Mouse (Mus musculus) cerebellum, postnatal 4 days (tissue): ENCODE data around the gene Cdk20.
"Not testable (repeated sequence)": the region's sequence is repeated elsewhere in the genome, so short reads cannot be mapped to it uniquely, and the experiment has no call there.

ENCODE experiments used
- DNase-seq, 2 experiments: peaks; one replicate each; pipeline ENCODE4 v3.0.0; 2022; ENCODE audit warnings: low spot score in 2 of 2, mixed read lengths in 1 of 2

The Cdk20 gene

DNA sequence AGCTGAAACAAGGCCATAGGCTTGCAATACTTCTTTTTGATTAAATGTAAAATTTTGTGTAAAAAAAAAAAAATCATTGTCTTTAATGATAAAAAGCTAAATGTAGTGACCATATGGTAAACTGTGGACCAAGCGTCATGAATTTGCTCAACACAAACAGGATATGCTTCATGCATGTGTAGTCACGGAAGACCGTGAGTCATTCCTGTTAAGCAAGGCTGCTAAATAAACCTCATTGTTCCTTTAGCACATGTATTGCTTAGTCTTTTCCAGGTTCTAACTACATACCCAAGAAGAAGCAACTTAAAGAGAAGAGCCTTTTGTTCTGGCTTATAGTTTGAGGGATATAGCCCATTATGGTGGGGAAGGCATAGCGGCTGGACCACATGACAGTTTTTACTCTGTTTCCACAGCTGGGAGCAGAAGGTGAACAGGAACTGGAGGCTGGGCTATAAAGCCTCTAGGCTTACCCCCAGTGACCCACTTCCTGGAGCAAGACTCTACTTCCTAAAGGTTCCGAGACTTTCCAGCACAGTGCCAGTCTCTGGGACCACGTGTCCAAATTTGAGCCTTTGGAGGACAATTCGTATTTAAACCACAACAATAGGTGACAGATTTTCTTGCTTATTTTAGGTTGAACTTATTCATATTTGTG is 10.0 kb upstream of the Cdk20 start:
- no peak for DNase-seq

DNA sequence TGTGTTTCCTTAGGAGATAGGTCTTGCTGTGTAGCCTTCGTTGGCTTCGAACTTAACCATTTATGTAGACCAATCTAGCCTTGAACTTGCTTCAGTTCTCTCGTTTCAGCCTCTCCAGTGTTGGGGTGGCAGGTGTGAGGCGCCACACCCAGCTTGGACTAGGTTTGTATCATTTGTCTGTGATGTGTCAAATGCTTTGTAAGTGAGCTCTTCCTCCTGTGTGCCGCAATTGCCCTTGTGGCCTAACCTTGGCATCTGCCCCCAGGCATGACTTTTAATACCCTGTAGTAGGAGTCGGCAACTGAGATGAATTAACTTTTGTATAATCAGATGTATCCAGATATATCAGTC is 9.5 kb upstream of the Cdk20 start:
- DNase-seq, result no peak

DNA sequence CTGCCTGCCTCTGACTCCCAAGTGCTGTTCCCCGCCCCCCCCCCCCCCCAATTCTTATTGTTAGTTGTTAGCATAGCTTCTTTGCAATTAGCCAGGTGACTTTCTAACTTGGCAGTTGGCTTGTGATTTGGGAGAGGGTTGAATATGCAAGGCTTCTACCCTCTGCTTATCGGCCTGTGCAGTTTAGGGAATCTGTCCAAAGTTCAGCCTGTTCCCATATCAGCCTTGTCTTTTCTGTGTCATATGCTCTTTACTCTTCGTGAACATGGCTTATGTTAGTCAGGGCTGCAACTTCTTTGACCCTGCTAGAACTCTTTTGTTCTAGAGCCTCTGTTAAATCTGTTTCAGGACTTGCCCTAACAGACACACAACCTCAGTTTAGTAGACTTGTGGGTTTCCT is 7.8 kb upstream of the Cdk20 start:
- DNase-seq, result no peak

DNA sequence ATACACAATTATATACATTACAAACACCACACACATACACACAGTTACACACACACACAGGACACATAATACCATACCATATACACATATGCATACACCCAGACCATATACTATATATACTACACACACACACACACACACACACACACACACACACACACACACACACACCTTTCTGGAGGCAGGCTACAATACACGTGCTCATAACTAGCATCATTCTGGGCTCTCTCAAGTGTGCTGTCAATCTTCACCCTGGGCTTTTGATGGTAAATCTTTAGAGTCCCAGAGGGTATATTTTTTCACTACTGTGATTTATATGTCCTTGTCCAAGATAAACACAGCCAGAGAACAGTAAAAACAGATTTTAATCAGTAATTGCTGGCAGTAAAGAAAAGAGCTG is 6.8 kb upstream of the Cdk20 start:
- no peak for DNase-seq

DNA sequence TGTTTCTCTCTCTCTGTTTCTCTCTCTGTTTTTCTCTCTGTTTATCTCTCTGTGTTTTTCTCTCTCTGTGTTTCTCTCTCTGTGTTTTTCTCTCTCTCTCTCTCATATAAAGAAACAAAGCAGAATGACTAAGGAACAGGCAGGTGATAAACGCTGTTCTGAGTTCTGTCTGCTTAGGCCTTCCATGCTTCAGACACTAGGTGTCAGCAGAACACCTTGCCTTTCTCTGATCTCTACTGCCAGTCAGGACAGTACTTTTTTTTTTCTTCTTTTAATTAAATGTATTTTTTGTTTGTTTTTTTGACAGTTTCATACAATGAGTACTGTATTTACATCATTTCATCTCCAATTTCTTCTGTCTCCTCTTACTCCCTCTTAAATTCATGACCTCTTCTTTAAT is 2.8 kb upstream of the Cdk20 start:
- no peak for DNase-seq

DNA sequence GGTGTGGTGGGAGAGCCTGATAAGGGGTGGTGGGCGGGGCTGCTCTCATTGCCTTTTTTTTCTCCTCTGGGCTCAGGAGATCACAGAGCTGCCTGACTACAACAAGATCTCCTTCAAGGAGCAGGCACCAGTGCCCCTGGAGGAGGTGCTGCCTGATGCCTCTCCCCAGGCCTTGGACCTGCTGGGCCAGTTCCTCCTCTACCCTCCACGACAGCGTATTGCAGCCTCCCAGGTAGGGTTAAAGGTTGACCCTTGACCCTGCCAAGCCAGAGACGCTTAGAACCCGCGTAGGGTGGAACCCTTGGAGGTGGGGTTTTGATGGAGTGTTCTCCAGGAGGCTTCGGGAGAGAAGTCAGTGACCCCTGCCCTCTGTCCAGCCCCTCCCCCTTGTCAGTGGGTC is 5.7 kb downstream of the Cdk20 start:
- DNase-seq, result no peak

DNA sequence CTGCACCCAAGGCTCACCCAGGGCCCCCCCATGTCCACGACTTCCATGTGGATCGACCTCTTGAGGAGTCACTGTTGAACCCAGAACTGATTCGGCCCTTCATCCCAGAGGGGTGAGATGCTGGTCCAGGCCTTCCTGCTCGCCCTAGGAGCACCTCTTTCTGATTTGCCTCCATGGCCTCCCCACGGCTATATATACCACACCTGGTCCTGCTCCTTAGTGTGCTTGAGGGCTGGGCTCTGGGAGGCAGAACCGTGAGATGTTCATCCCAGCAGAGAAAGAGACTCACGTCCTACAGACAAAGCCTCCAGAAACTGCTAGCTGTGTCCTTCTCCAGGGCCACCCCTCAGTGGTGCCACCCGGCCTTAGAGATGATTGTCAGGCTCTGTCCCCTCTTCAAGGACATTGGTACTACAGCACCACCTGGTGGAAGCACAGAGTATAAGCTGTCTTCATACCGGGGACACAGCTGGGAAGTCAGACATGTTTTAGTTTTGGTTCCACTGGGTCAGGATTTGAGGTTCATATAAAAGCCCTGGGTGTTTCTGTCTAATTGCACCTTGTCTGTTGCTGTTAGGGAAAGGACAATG is 6.8 kb downstream of the Cdk20 start:
- DNase-seq, result peak; percentile 34 to 70

DNA sequence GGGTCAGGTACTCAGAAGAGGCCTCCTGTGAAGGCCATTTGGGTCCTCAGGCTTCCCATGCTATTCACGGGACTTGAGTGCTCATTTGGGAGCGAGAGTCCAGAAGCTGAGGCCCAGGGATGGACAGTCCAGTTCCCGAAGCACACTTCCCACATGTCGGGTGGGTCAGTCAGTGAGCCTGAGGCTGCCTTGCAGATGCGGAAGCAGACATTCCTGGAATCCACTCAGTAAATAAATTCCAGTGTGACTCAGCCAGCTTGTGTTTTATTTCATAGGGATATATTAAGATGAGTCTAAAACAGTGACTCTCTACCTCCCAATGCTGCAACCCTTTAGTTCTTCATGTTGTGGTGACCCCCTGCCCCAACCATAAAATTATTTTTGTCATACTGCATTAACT is 7.4 kb downstream of the Cdk20 start:
- no peak for DNase-seq

DNA sequence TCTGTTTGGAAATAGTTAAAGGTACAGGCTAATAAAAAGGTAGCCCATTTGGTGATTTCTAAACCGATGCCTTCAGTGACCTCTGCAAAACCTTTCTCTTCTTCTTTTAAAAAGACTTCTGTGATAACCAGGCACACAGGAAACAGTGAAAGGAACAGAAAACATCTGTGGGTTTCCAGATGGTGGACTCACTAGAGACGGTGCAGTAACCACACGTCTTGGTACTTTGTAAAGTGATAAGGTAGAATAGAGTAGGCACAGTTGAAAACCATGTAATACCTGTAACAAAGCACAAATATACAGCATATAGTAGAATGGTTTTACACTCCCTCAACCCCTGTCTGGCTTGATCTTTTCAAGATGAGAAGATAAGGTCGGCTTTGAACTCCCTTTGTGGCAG is 8.5 kb downstream of the Cdk20 start:
- DNase-seq, result no peak

DNA sequence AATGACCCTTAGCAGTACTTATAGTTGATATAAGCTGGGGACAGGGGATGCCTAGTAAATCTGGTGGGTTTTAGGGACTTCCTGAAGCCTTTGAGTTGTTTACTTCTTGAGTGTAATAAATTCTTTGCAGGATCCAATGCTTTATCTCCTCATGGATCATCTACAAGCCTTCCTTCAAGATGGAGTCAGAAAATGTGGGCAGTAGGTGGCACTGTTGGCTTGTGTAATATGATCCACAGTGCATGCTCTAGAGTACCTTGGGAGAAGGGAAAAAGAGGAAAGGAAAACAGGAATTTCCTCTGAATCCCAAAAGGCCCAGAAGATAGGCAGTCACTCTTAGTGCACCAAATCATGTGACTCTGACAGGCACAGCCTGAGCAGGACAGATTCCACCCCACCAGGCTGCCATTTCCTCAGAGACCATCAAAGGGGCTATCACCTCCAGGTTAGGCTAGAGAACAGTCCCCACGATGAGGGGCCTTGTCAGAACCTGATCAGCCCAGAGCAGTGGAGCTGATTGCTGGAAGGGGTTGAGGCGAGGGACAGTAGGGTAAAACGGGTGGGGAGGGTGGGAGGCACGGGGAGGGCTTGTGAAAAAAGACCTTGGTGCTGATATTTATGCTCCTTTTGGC is 11.3 kb downstream of the Cdk20 start:
- DNase-seq, result peak in 1 of 2 experiments; percentile 63

DNA sequence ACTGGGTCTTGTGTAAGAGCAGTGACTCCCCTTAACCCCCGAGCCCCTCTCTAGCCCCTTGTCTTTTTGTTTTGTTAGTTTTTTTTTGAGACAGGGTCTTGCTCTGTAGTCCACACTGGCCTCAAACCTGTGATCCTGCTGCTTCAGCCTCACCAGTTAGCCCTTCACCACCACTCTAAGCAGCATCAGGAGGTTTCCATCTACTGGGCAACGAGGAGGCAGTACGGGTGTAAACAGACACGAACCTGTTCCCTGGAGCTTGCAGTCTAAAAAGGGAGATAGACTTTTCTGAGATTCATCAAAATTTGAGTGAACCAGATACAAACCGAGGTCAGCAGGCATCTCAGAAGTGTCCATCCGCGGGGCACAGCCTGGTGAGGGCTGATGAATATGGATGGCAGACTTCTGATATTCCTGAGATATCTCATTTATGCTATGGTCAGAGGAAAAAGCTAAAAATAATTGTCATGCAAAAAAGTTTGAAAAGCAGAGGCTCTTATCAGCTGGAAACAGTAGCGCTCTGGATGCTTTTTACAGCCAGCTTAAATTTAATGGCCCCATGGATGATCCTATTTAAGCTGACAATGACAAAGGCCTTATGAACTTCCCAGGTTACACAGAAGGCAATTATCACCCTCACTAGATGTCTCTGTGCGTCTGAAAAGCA is 13.3 kb downstream of the Cdk20 start:
- DNase-seq, result no peak

DNA sequence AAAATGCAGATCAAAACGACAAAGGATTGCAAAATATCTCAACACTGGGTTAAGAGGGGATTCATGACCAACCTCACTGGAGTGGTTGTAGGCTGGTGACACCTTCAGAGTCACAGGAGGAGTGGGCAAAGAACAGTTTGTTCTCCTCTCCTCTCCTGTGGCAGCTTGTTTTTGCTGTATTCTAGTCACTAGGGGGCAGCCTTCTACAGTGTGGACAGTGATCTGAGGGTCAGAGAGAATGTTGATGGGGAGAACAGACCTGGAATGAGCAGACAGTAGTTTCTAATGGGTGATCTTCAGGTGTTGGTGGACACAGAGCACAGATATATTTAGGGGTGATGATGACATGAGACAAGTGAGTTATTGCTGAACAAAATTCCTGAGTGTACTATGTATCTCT is 15.8 kb downstream of the Cdk20 start:
- DNase-seq, result no peak

DNA sequence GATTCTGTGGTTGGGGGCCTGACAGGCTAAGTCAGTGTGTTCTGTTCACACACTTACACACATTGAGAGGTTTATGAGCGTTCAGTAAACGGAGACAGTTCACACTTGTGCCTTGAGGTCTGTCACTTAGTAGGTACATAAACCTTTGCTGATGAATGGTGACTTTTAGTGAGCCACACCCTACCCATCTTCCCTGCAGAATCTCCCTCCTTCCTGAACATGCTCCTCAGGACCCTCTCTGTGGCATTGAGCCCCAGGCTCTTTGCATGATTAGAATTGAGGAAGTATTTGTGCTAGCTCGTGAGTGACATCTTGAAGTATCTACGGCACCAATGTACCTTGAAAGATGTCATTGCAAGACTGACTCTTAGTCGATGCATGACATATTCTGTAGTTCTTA is 16.6 kb downstream of the Cdk20 start:
- DNase-seq, result no peak

DNA sequence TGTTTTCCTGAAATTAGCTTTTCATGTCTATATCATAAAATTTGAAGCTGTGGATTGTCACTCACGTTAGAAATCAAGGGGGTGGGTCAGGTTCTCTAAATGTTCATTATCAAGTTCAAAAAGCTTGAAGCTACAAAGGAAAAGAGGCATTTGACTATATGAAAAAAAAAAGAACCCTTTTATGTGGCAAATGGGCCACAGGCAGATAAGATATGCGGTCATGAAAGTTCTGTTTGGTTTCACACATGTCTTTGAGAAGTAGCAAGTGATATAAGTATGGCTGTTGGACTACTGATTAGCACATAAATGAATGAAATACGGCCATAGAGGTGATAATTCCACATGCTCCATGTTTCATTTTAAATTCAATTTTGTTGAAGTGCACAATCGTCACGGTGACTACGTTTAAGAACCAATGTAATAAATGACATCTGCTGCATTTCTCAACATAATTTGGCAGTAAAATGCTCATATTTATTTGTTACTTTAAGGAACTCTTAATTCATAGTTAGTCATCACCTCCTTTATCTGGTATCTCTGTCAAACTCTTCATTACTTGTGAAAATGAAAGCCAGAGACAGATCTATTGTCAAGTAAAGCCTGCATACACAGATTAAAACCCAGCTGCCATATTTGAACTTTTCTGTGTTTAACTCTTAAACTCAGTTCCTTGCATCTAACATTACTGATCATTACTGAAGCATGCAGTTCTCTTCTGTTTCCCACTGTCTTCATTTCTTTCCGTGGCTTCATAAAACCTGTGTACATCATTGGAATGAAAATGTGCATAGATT is 18.1 kb downstream of the Cdk20 start:
- DNase-seq, result no peak

DNA sequence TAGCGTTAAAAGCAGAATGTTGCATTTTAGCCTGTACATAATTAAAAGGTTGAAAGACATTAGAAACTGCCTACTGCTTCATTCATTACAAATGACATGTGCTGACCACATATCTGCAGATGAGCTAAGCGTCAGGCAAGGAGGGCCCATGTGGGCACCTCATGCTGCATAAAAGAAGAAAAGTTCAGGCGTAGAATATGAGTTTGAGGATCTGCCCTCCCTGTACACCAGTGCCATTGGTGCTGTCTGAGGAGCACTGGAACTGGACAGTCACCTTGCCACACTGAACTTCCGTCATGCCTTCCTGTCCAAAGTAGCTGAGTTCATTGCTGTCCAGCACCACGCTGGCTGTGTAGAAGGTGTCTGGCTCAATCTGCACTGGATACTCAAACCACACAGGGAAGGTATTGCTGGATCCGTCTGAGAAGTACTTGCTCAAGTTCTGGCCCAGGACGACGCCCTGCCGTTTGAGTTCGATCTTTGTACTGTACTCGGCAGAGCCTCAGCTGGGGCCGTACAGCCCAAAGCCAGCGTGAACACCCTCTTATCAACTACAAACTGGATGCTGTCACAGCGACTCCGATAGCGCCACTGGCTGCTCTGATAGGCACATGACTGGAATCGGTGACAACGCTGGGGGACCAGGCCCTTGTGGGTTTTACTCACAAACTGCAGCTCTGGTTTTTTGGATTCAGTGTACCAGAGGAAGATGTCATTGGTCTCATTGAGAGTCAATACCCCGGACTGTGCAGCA is 25.3 kb downstream of the Cdk20 start:
- DNase-seq, result not testable (repeated sequence)

DNA sequence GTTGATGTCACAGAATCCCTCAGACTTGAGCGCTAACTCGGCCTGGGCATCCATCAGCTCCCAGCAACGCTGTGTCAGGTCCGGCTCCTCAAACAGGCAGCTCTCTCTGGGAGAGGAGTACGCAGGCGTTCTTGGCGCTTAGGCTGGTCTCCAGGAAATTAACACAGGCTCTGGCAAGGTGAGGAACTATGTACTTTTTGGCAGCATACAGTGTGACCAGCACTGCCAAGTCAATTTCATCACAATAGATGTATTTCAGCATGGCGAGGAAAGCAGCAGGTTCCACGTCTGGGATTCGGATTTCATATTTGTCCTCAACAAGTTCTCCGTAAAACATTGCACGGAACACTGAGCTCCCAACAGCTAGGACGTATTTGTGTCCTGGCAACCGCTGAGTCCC is 26.1 kb downstream of the Cdk20 start:
- no peak for DNase-seq

DNA sequence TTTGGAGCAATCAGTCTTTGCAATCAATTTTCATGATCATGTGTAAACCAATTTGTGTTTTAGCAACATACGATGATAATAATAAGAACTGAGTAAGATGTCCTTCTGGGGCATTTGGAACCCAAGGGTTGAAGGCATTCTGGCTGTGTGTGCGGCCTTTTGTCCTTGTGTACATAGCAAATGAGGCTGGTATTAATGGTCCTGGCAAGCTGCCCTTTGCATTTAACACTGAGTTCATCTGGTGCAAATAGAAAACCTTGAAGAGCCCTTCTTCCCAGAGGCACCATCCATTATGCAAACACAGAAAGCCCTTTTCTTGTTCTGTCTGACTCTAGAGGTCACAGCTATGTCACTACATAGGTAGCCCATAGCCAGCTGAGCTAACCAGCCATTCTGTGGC is 30.5 kb downstream of the Cdk20 start:
- no peak for DNase-seq

DNA sequence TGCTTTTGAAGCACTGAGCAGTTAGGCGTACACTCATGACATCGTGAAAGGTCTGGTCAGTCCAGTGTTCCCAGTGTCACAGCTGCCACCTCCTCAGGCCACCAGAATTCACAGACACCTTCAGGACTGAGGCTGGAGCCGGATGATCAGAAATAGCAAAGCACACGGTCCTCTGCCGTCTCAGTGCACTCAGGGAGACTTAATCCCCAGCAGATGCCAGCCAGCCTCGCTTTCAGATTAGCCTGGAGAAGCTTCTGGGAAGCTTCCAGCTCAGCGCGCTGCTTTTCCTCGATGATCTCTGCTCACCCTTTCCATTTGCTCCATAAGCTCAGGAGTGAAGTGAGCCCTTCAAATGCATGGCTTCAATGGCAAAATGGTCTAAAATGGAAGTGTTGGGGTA is 33.1 kb downstream of the Cdk20 start:
- DNase-seq, result peak in 1 of 2 experiments; percentile 52

DNA sequence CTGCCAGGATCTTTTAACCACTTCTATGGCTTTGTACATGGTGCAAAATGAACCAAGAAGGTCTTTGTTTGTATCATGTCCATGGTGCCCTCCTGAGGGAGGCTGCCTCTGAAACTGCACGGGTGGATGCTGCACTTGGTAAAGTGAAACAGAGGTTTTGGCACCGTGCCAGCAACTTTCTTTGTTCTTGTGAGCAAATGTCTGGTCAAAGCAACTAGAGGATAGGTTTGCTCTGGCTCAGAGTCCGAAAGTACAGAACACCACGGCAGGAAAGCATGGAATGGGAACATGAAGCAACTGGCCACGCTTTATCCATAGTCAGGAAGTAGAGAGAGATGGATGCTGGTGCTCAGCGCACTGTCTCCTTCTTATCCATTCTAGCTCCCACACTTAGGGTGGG is 35.8 kb downstream of the Cdk20 start:
- DNase-seq, result no peak

DNA sequence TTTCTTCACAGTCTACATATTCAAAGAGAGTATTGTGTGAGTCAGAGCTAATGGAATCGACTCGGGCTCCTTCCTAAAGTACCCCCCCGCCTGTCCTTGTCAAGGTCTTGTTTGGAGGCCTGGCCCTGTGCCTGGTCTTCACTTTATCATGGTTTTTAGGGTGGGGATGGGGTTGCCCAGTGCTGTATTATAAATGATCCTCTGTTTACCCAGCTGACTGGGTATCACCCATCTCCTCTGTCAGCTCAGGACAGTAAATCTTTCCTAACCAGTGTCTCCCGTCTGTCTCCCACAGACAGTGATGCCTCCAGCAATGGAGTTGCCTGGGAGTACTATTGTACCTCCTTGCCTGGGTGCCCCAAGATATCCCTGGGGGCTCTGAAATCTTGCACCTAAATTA is 45.9 kb downstream of the Cdk20 start:
- DNase-seq, result no peak

DNA sequence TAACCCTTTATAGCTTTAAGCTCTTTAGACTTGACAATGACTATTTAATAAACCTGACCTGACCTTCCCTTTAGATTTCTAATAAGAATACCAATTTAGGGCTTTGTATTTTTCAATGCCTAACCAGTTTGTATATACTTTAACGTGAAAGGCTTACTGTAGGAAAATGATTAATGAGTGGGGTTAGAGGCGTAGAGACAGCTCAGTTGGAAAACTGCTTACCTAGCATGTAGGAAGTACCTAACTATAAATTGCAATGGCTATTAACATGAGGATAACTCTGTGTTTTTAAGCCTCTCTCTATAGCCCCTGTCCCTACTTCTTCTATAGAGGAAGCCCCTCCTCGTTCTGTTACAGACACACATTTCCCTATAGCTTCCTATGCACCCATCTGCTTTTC is 47.8 kb downstream of the Cdk20 start:
- no peak for DNase-seq

DNA sequence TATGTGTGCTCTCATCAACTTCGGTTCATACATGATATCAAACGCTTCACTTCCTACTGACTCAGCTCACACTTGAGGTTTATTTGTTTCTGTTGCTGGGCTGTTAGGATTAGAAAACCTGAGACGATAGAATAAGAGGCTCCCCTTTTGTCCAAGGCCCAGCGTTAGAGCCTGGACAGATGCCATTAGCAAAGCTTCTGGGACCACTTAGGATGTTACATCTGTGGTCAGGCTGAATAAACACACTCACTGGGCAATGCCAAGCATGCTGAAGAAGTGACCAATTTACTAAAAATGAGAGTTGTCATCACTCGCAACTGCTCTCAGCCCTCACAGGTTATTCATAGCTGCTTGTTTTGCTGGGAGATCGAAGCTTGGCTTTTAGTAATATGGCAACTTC is 57.8 kb downstream of the Cdk20 start:
- DNase-seq, result no peak
